Mouse (Mus musculus): ENCODE data around the gene 9930021J03Rik. TPM values are rescaled to one million over a fixed set of nuclear protein-coding genes. Genes with fewer than 3 reads are reported as not detected.

9930021J03Rik gene
- total and polyA plus RNA-seq, 3 experiments = 5.7 to 12.9 (median 11.8) TPM

DNA sequence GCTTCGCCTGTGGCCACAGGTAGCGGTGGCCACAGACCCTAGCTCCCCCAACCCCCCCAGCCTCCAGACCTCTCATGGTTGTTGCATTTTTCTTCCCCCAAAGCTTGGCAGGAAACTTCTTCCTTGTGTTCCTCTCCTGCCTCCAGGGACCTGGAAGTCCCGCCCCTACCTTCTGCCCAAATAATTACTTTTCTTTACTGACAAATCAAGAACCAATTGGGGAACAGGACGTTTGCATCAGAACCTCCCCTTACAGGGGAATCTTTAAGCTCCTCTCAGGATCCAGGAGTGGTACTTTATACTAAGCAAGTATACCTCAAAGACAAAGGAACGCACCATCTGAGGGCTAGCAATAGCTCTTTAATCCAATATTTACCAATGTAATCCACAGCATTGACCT is 140.9 kb downstream of the 9930021J03Rik start:
- Histone ChIP-seq H3K27me3 (ENCODE audit: control insufficient read depth, insufficient read depth, low read length) (no peaks in the 10 kb centered on the region), H3K4me3 (no peak overlapping the region), H3K79me2 (replicated peaks; ENCODE audit: control insufficient read depth, insufficient read depth, low read length) (no peaks in the 10 kb centered on the region), H3K36me3 (ENCODE audit: control insufficient read depth, insufficient read depth, low read length) (no peaks in the 10 kb centered on the region), H3K9ac (ENCODE audit: low read depth, low read length) (no peak overlapping the region), H3K27ac (no peak overlapping the region), H3K4me1 (ENCODE audit: control insufficient read depth, insufficient read depth, low read length) (no peaks in the 10 kb centered on the region; the same call in 1 of the 2 replicates)
- DNase-seq = no peak
- no peak for TF ChIP-seq CTCF (IDR thresholded peaks at IDR 0.05)
- TF ChIP-seq POLR2A (IDR thresholded peaks at IDR 0.05; ENCODE audit: insufficient read depth, low read depth, low read length) = no peak
- TF ChIP-seq EP300 (IDR thresholded peaks at IDR 0.05; ENCODE audit: insufficient read depth, low read depth, low read length) = no peak
- WGBS = 78% methylated on average over 5 of the region's 5 CpGs
- intact Hi-C loops (cut with DNase I) = no loop called here

Other genes starting within 250 kb of the 9930021J03Rik start
- 10 to 100 TPM in 1 of 2 experiments, 1 to 10 TPM in 1; 8.9 to 10.5 TPM for gene Ermp1, start 157.6 kb downstream of the 9930021J03Rik start, total RNA-seq (2021)
- gene Ermp1, start 157.6 kb downstream of the 9930021J03Rik start, polyA plus RNA-seq (2012; rRNA removed) = 6.5 and 12.0 TPM in 2 replicates
- gene Mlana, start 108.2 kb downstream of the 9930021J03Rik start, total RNA-seq (2021) = 1 to 10 TPM in 1 of 2 experiments, under 1 TPM in 1; 0.59 to 1.4 TPM
- 3.9 and 4.2 TPM in 2 replicates for gene Mlana, start 108.2 kb downstream of the 9930021J03Rik start, polyA plus RNA-seq (2012; rRNA removed)
- 10 to 100 TPM; 13.4 to 14.2 TPM for gene Ranbp6, start 7.0 kb upstream of the 9930021J03Rik start, total RNA-seq (2021)
- 2.8 and 7.9 TPM in 2 replicates for gene Ranbp6, start 7.0 kb upstream of the 9930021J03Rik start, polyA plus RNA-seq (2012; rRNA removed)
- 1 to 10 TPM; 5.7 to 8.2 TPM for gene Il33, start 119.1 kb upstream of the 9930021J03Rik start, total RNA-seq (2021)
- 3.7 and 7.3 TPM in 2 replicates for gene Il33, start 119.1 kb upstream of the 9930021J03Rik start, polyA plus RNA-seq (2012; rRNA removed)
- gene Trpd52l3, start 197.8 kb upstream of the 9930021J03Rik start, total RNA-seq (2021) = not detected
- not detected in 2 replicates for gene Trpd52l3, start 197.8 kb upstream of the 9930021J03Rik start, polyA plus RNA-seq (2012; rRNA removed)
- 10 to 100 TPM; 17.6 to 20.3 TPM for gene Uhrf2, start 224.5 kb upstream of the 9930021J03Rik start, total RNA-seq (2021)
- gene Uhrf2, start 224.5 kb upstream of the 9930021J03Rik start, polyA plus RNA-seq (2012; rRNA removed) = 15.9 and 27.1 TPM in 2 replicates

Data from heart, adult 2 months (tissue).